Mouse (Mus musculus) C2C12 (cell line): Measurements from ENCODE around the gene Adgrg5.

Experiments used
- CEBPB ChIP-seq: IDR thresholded peaks from one replicate; pipeline ENCODE4 v1.6.1; 2011; ENCODE audit warnings: low read depth, mild to moderate bottlenecking, control low read depth, moderate library complexity
- CTCF ChIP-seq: IDR thresholded peaks from one replicate; pipeline ENCODE4 v1.5.1; 2011; ENCODE audit not compliant: control insufficient read depth, insufficient read depth, insufficient read length
- MAX ChIP-seq: IDR thresholded peaks from one replicate; pipeline ENCODE4 v1.6.1; 2011; ENCODE audit warnings: mild to moderate bottlenecking, control low read depth
- MYOD1 ChIP-seq: IDR thresholded peaks from one replicate; pipeline ENCODE4 v1.6.1; 2011; ENCODE audit warnings: low read depth; ENCODE audit not compliant: control insufficient read depth, insufficient read length

GRCm38 (mm10) chr8:94985023-94985422, 61.5 kb downstream of the Adgrg5 start:
- TF ChIP-seq MYOD1 (no peak), CTCF (no peak), CEBPB (no peak), MAX (no peak)
